In the genomic region with DNA sequence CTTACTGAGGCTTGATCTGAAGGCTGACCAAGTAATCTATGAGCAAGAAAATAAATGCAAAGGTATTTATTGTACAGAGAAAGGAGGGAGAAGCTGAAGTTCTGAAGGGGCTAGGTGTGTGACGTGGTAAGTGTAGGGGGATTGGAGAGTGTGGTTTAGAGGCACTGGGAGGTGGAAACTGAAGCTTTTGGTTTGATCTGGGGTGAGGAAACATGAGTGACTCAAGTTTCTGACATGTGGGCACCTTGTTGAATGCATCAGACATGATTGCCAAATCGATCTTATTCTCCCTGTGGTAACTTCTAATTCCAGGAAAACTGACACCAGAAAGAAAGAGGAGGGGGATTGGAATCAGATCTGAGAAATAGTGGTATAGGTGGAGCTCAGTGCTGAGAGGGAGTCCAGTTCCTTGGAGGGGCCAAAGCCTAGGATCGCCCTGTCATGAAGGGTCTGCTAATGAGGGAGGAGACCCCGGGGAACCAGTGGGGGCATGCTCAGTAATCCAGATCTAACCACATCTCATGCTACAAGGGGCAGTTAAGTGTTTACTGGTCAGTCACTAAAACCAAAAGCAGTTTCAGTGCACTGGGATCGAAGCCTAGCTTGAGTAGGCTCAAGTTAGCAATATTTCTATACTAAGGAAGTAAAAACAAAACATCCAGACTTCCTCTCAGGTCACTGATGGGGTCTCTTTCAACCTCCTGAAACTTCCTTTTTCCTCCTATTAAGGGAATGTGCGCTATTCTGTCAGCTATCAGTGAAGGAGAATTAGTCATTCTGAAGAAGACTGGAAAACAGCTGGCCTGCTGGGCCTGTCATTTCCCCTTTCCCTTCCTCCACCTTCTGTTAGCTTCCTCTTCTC, we compare ENCODE assay signal across 11 mouse cellular contexts. TPM values are rescaled to one million over a fixed set of nuclear protein-coding genes. Genes with fewer than 3 reads are reported as not detected.
DNase-seq lines count a peak whose midpoint lies in the region; ATAC-seq and TF ChIP-seq lines count a peak whose summit lies in the region.
"Had no signal": no experiment of that assay in that cellular context is flagged by ENCODE, and none has a peak within 500 bp of the region (broad histone marks: within the 10 kb centered on the region; RNA-seq: fewer than 3 reads in every experiment).

No protein-coding gene starts in this region.

- DNase-seq in heart, adult 2 months, result peak in 1 of 2 experiments; percentile 31
- DNase-seq in heart, postnatal 4 days, result no peak
- peak; percentile 12 for DNase-seq in lung, postnatal 36 days
- DNase-seq in lung, adult 18-20 months, result no peak
- no peak for DNase-seq in hindbrain, postnatal 0 days (ENCODE audit: low spot score)
- DNase-seq: B cell, adult 2 months had no signal

- H3K9ac ChIP-seq in heart, adult 2 months (ENCODE audit: low read depth, low read length), result 0 out of 2 replicates have a peak overlapping the region, but pooled peaks have one; percentile 20
- H3K9ac ChIP-seq in heart, embryonic 16.5 days (ENCODE audit: low read length), result no peak overlapping the region
- no peak overlapping the region for H3K9ac ChIP-seq in hindbrain, postnatal 0 days (replicated peaks; ENCODE audit: low read length)
- H3K9ac ChIP-seq in midbrain, embryonic 15.5 days, result no peak overlapping the region

- TF ChIP-seq EP300 in heart, adult 2 months (IDR thresholded peaks at IDR 0.05; ENCODE audit: insufficient read depth, low read depth, low read length), result no peak

- no peaks in the 10 kb centered on the region for H3K36me3 ChIP-seq in heart, adult 2 months (ENCODE audit: control insufficient read depth, insufficient read depth, low read length)
- peaks cover 10% of the 10 kb centered on the region for H3K36me3 ChIP-seq in heart, embryonic 16.5 days (ENCODE audit: control insufficient read depth, insufficient read depth)
- peaks cover 3% of the 10 kb centered on the region for H3K36me3 ChIP-seq in small intestine, adult 2 months (ENCODE audit: control insufficient read depth, insufficient read depth, low read length)
- H3K36me3 ChIP-seq in hindbrain, postnatal 0 days (ENCODE audit: insufficient read depth, low read length), result peaks cover 10% of the 10 kb centered on the region
- H3K36me3 ChIP-seq in midbrain, embryonic 15.5 days (replicated peaks), result no peaks in the 10 kb centered on the region; the same call in 1 of the 2 replicates

- no peaks in the 10 kb centered on the region for H3K9me3 ChIP-seq in heart, embryonic 16.5 days (replicated peaks; ENCODE audit: control insufficient read depth, low read length)
- H3K9me3 ChIP-seq in hindbrain, postnatal 0 days (ENCODE audit: low read length), result no peaks in the 10 kb centered on the region
- H3K9me3 ChIP-seq in midbrain, embryonic 15.5 days, result no peaks in the 10 kb centered on the region

- intact Hi-C loops in heart, adult 2 months (cut with DNase I), result no loop called here

- H3K27ac ChIP-seq in heart, adult 2 months, result peak overlapping the region; percentile 43
- peak overlapping the region; percentile 75 for H3K27ac ChIP-seq in heart, embryonic 16.5 days (ENCODE audit: low read length)
- peak overlapping the region; percentile 46; the same call in 1 of the 2 replicates for H3K27ac ChIP-seq in small intestine, adult 2 months (ENCODE audit: insufficient read depth, low read depth, low read length)
- H3K27ac ChIP-seq in hindbrain, postnatal 0 days, result no peak overlapping the region
- no peak overlapping the region for H3K27ac ChIP-seq in midbrain, embryonic 15.5 days
- H3K27ac ChIP-seq: layer of hippocampus, adult 2 months had no signal

- no peak for TF ChIP-seq CTCF in heart, adult 2 months (IDR thresholded peaks at IDR 0.05)
- TF ChIP-seq CTCF in small intestine, adult 2 months (IDR thresholded peaks at IDR 0.05; ENCODE audit: extremely low read depth, insufficient read length, insufficient replicate concordance, low read depth, low read length), result no peak
- TF ChIP-seq CTCF in hindbrain, postnatal 0 days (IDR thresholded peaks at IDR 0.05; ENCODE audit: low read depth), result no peak

- peaks cover 4% of the 10 kb centered on the region for H3K4me1 ChIP-seq in heart, adult 2 months (ENCODE audit: control insufficient read depth, insufficient read depth, low read length)
- H3K4me1 ChIP-seq in heart, embryonic 16.5 days (ENCODE audit: control insufficient read depth, insufficient read depth, low read length), result no peaks in the 10 kb centered on the region
- H3K4me1 ChIP-seq in small intestine, adult 2 months (ENCODE audit: control insufficient read depth, insufficient read depth, insufficient read length, low read length), result no peaks in the 10 kb centered on the region
- H3K4me1 ChIP-seq in hindbrain, postnatal 0 days (ENCODE audit: insufficient read depth, low read length), result no peaks in the 10 kb centered on the region
- no peaks in the 10 kb centered on the region for H3K4me1 ChIP-seq in midbrain, embryonic 15.5 days

- TF ChIP-seq POLR2A in heart, adult 2 months (IDR thresholded peaks at IDR 0.05; ENCODE audit: insufficient read depth, low read depth, low read length), result no peak
- TF ChIP-seq POLR2A in small intestine, adult 2 months (IDR thresholded peaks at IDR 0.05; ENCODE audit: low read depth, low read length), result no peak

- no peak overlapping the region for H3K4me3 ChIP-seq in heart, adult 2 months
- H3K4me3 ChIP-seq in heart, embryonic 16.5 days (ENCODE audit: low read length), result no peak overlapping the region
- no peak overlapping the region for H3K4me3 ChIP-seq in small intestine, adult 2 months (ENCODE audit: low read depth, low read length)
- H3K4me3 ChIP-seq in hindbrain, postnatal 0 days (ENCODE audit: low read length), result no peak overlapping the region
- no peak overlapping the region for H3K4me3 ChIP-seq in midbrain, embryonic 15.5 days
- H3K4me3 ChIP-seq: erythroblast, embryonic 14.5 days; layer of hippocampus, adult 2 months had no signal

- H3K27me3 ChIP-seq in heart, adult 2 months (ENCODE audit: control insufficient read depth, insufficient read depth, low read length), result no peaks in the 10 kb centered on the region
- H3K27me3 ChIP-seq in heart, embryonic 16.5 days (ENCODE audit: control insufficient read depth, insufficient read depth, low read length), result no peaks in the 10 kb centered on the region
- no peaks in the 10 kb centered on the region for H3K27me3 ChIP-seq in small intestine, adult 2 months (ENCODE audit: control insufficient read depth, insufficient read depth, low read length)
- no peaks in the 10 kb centered on the region for H3K27me3 ChIP-seq in hindbrain, postnatal 0 days (ENCODE audit: insufficient read depth, low read length)
- no peaks in the 10 kb centered on the region for H3K27me3 ChIP-seq in midbrain, embryonic 15.5 days (replicated peaks)

- 49% methylated on average over 6 of the region's 6 CpGs for WGBS in heart, adult 2 months
- WGBS in heart, embryonic 16.5 days, result 63% methylated on average over 6 of the region's 6 CpGs
- WGBS in small intestine, adult 2 months, result 69% methylated on average over 6 of the region's 6 CpGs
- 67% methylated on average over 6 of the region's 6 CpGs for WGBS in hindbrain, postnatal 0 days
- whole genome bisulfite sequencing in midbrain, embryonic 15.5 days, result 72% methylated on average over 6 of the region's 6 CpGs

- no peak for ATAC-seq in heart, embryonic 16.5 days (replicated peaks; ENCODE audit: extremely low read depth, insufficient read depth, low FRiP score)
- no peak for ATAC-seq in hindbrain, postnatal 0 days
- ATAC-seq in midbrain, embryonic 15.5 days (replicated peaks), result no peak

- H3K79me2 ChIP-seq in heart, adult 2 months (replicated peaks; ENCODE audit: control insufficient read depth, insufficient read depth, low read length), result no peaks in the 10 kb centered on the region

- H3K4me2 ChIP-seq in heart, embryonic 16.5 days (ENCODE audit: low read depth, low read length), result no peak overlapping the region
- no peak overlapping the region for H3K4me2 ChIP-seq in hindbrain, postnatal 0 days (ENCODE audit: low read depth, low read length)
- H3K4me2 ChIP-seq in midbrain, embryonic 15.5 days, result no peak overlapping the region

RNA-seq across cellular contexts. Expression of a gene that starts 4.4 kb away (rescaled TPM):
- total RNA-seq in heart, adult 2 months (2021), result not detected
- polyA plus RNA-seq in heart, adult 2 months (2012; rRNA removed), result 0.12 TPM in 2 replicates
- not detected for total RNA-seq in heart, postnatal 4 days (2021)
- not detected in 2 replicates for polyA plus RNA-seq in heart, embryonic 16.5 days (2015; fragmentation: Nextera tagmentation; extraction: Ambion mirVana)
- polyA plus RNA-seq in small intestine, adult 2 months (2012; rRNA removed), result 0.17 and 0.35 TPM in 2 replicates
- 0.65 TPM in 1 of 2 replicates, not detected in the other for total RNA-seq in hindbrain, postnatal 0 days (2014; rRNA removed)
- polyA plus RNA-seq in hindbrain, postnatal 0 days (2015; fragmentation: Nextera tagmentation; extraction: Ambion mirVana), result not detected in 2 replicates
- polyA plus RNA-seq in midbrain, embryonic 15.5 days (2015; fragmentation: Nextera tagmentation; extraction: Ambion mirVana), result not detected in 2 replicates
- total RNA-seq: layer of hippocampus, adult 2 months had no signal
- polyA plus RNA-seq: erythroblast, embryonic 14.5 days had no signal

RNA-seq across cellular contexts. Expression of a gene that starts 23.6 kb away (rescaled TPM):
- total RNA-seq in heart, adult 2 months (2021), result 1 to 10 TPM; 6.2 to 6.8 TPM
- polyA plus RNA-seq in heart, adult 2 months (2012; rRNA removed), result 6.2 and 8.7 TPM in 2 replicates
- 1 to 10 TPM; 8.0 to 8.7 TPM for total RNA-seq in heart, postnatal 4 days (2021)
- polyA plus RNA-seq in heart, embryonic 16.5 days (2015; fragmentation: Nextera tagmentation; extraction: Ambion mirVana), result 21.3 and 22.8 TPM in 2 replicates
- polyA plus RNA-seq in small intestine, adult 2 months (2012; rRNA removed), result 1.3 and 1.4 TPM in 2 replicates
- total RNA-seq in hindbrain, postnatal 0 days (2014; rRNA removed), result 8.7 and 8.8 TPM in 2 replicates
- 53.7 and 54.5 TPM in 2 replicates for polyA plus RNA-seq in hindbrain, postnatal 0 days (2015; fragmentation: Nextera tagmentation; extraction: Ambion mirVana)
- polyA plus RNA-seq in midbrain, embryonic 15.5 days (2015; fragmentation: Nextera tagmentation; extraction: Ambion mirVana), result 34.8 and 35.4 TPM in 2 replicates
- polyA plus RNA-seq: erythroblast, embryonic 14.5 days had no signal

RNA-seq across cellular contexts. Expression of a gene that starts 34.8 kb away (rescaled TPM):
- total RNA-seq in heart, adult 2 months (2021), result 100 to 1,000 TPM; 110 to 133 TPM
- 44.3 and 70.5 TPM in 2 replicates for polyA plus RNA-seq in heart, adult 2 months (2012; rRNA removed)
- 10 to 100 TPM; 90.4 to 97.4 TPM for total RNA-seq in heart, postnatal 4 days (2021)
- polyA plus RNA-seq in heart, embryonic 16.5 days (2015; fragmentation: Nextera tagmentation; extraction: Ambion mirVana), result 38.8 and 42.3 TPM in 2 replicates
- polyA plus RNA-seq in small intestine, adult 2 months (2012; rRNA removed), result 55.4 and 115 TPM in 2 replicates
- 49.3 and 49.4 TPM in 2 replicates for total RNA-seq in hindbrain, postnatal 0 days (2014; rRNA removed)
- polyA plus RNA-seq in hindbrain, postnatal 0 days (2015; fragmentation: Nextera tagmentation; extraction: Ambion mirVana), result 47.6 and 52.5 TPM in 2 replicates
- 49.8 and 55.1 TPM in 2 replicates for polyA plus RNA-seq in midbrain, embryonic 15.5 days (2015; fragmentation: Nextera tagmentation; extraction: Ambion mirVana)

Comparison
In these comparisons a context has a peak if more than half of its experiments do, and no peak if none do; other contexts are left out.
1. H3K27ac ChIP-seq: peak in heart, adult 2 months (single experiment), heart, embryonic 16.5 days (single experiment) and small intestine, adult 2 months (single experiment); none in hindbrain, postnatal 0 days (single experiment) and midbrain, embryonic 15.5 days (single experiment).